Mouse (Mus musculus) midbrain, postnatal 0 days (tissue): ENCODE measurements around the gene Dusp11. TPM values are rescaled to one million over a fixed set of nuclear protein-coding genes. Genes with fewer than 3 reads are reported as not detected.
"Not testable (repeated sequence)": the region's sequence is repeated elsewhere in the genome, so short reads cannot be mapped to it uniquely, and the experiment has no call there.

Source experiments
- ATAC-seq: fragments of 200-750 bp; cut with Nextera tagmentation; 2 replicates; pipeline ENCODE4 v1.8.0; 2017; ENCODE audit warnings: moderate number of reproducible peaks, mild to moderate bottlenecking, moderate TSS enrichment, moderate library complexity; ENCODE audit not compliant: low FRiP score
- DNase-seq: peaks from one replicate; pipeline ENCODE4 v3.0.0-alpha.2; 2015; ENCODE audit warnings: low spot score
- H3K27ac ChIP-seq: fragments of 300-500 bp; sonication (generic); 2 replicates; pipeline ENCODE4 v1.5.1; 2014; ENCODE audit warnings: low read depth, mild to moderate bottlenecking, low read length, mixed read lengths
- H3K27me3 ChIP-seq: fragments of 300-500 bp; sonication (generic); 2 replicates; pipeline ENCODE4 v1.6.1; 2014; ENCODE audit warnings: low read length, control low read depth, mixed read lengths; ENCODE audit not compliant: insufficient read depth
- H3K36me3 ChIP-seq: fragments of 300-500 bp; sonication (generic); 2 replicates; pipeline ENCODE4 v1.6.1; 2014; ENCODE audit warnings: low read length, control low read depth, mixed read lengths; ENCODE audit not compliant: insufficient read depth
- H3K4me1 ChIP-seq: fragments of 300-500 bp; sonication (generic); 2 replicates; pipeline ENCODE4 v1.6.1; 2014; ENCODE audit warnings: mild to moderate bottlenecking, control low read depth, antibody characterized with exemption, low read length, mixed read lengths; ENCODE audit not compliant: insufficient read depth
- H3K4me2 ChIP-seq: fragments of 300-500 bp; sonication (generic); 2 replicates; pipeline ENCODE4 v1.6.1; 2014; ENCODE audit warnings: low read depth, mild to moderate bottlenecking, low read length, mixed read lengths; ENCODE audit not compliant: poor library complexity, severe bottlenecking
- H3K4me3 ChIP-seq: fragments of 300-500 bp; sonication (generic); 2 replicates; pipeline ENCODE4 v1.5.1; 2014; ENCODE audit warnings: low read depth, mild to moderate bottlenecking, low read length, moderate library complexity
- H3K9ac ChIP-seq: fragments of 300-500 bp; sonication (generic); replicated peaks from 2 replicates; pipeline ENCODE4 v1.6.1; 2014; ENCODE audit warnings: mild to moderate bottlenecking, low read length, moderate library complexity, mixed read lengths; ENCODE audit not compliant: poor library complexity, severe bottlenecking
- H3K9me3 ChIP-seq: fragments of 300-500 bp; sonication (generic); 2 replicates; pipeline ENCODE4 v1.6.1; 2016; ENCODE audit warnings: low read length, control low read depth
- CTCF ChIP-seq: IDR thresholded peaks from 2 replicates; pipeline ENCODE4 v1.5.1; 2016; ENCODE audit warnings: antibody characterized with exemption, mild to moderate bottlenecking
- WGBS: fragments of 180-500 bp; shearing (Covaris S2); extraction: QIAGEN DNeasy Blood & Tissue Kit; methylation state at CpG from one replicate; pipeline ENCODE4 v1.1.7; 2014; 5-methylcytosine and 5-hydroxymethylcytosine counted together
- polyA plus RNA-seq: library from polyadenylated mRNA; unstranded; fragments of >200 nt; fragmentation: Nextera tagmentation; extraction: Ambion mirVana; gene quantifications from 2 replicates; pipeline ENCODE4 v1.2.1, GENCODE M21; 2015
- total RNA-seq: library from RNA; depleted of rRNA; stranded (reverse); fragments of >200 nt; gene quantifications from 2 replicates; pipeline ENCODE4 v1.2.3, GENCODE M21; 2014; rRNA removed

The Dusp11 gene
- total RNA-seq (82.8 and 90.2 TPM in 2 replicates), polyA plus RNA-seq (26.0 and 36.0 TPM in 2 replicates)

DNA sequence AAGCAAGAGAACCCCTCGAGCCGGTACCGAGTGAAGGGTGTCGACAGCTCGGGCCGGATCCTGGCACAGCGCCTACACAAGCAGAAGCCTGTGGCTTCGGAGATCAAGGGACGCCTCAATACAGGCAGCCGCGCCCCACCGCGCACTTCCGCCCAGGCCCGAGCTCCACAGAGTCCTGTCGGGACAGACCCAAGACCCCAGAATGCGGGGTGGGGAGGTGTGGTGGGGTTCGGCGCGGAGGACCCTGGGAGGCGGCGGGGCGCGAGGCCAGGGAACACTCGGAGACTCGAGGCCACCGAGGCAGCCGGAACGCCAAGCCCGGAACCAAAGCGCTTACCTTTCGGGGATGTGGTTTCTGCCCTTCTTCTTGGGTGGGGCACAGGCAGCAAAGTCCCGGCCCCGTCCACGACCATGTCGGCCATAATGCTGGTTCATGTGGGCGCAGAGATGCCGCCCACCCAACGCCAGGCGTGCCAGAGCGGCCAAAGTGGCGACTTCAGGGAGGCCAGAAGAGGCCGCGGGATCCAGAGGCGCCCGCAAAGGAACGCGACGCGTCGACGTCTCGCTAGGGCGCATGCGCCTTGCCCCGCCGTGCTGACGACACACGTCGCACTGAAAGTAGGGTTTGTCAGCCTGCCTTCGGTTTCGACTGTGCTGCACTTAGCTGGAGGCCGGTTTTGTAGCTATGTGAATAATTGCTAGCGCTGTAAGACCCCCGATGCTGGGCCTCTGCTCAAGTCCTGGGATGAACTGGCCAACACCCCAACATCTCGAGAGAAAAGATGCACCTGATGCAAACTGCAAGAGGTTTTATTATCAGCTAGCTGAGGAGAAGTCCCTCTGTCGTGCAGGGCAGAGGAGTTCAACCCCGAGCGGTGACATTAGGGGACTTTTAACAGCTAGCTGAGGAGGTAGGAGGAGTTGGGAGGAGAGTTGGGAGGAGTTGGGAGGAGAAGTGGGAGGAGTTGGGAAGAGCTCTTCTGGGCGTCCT lies at the start of gene Dusp11:
Gene Dusp11 (minus strand): TSS at position 567 of the 991 bp plus-strand sequence.
- Histone ChIP-seq H3K4me3 (peak within 1 kb of the TSS; percentile 87), H3K27me3 (no peaks in the 10 kb centered on the region), H3K36me3 (peaks cover 7% of the 10 kb centered on the region; the same call in 1 of the 2 replicates), H3K9me3 (no peaks in the 10 kb centered on the region), H3K4me2 (peak within 1 kb of the TSS; percentile 67), H3K4me1 (no peaks in the 10 kb centered on the region), H3K9ac (peak within 1 kb of the TSS; percentile 91), H3K27ac (peak within 1 kb of the TSS; percentile 93)
- peak; percentile 96 for ATAC-seq
- peak; percentile 14; the same call in 1 of the 2 replicates for TF ChIP-seq CTCF
- DNase-seq, result peak; percentile 97
- 0% methylated on average over 67 of the region's 70 CpGs for WGBS

DNA sequence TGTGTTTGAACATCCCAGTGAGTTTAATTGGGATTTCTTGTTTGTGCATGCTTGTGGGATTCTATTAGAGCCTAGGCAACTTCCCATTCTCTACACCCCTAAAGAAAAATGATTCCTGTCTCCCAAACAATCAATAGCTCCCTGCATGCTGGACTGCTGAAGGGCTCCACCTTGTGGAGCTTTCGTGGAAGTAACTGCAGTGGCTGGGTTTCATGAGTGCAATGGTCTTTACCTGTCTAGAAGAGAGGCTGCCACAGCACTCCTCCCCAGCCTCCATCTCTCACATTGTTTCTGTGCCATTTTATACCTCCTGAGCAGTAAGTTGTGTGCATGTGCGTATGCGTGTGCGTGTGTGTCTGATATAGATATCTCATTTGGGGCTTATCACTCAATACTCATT lies 48.5 kb upstream of the Dusp11 start:
- Histone ChIP-seq H3K36me3 (no peaks in the 10 kb centered on the region), H3K27me3 (no peaks in the 10 kb centered on the region), H3K4me2 (no peak overlapping the region), H3K9ac (no peak overlapping the region), H3K9me3 (no peaks in the 10 kb centered on the region), H3K4me1 (no peaks in the 10 kb centered on the region), H3K4me3 (no peak overlapping the region), H3K27ac (no peak overlapping the region)
- peak; percentile 93 for TF ChIP-seq CTCF
- ATAC-seq, result 0 out of 2 replicates have a peak, but pooled peaks have one; percentile 27
- WGBS, result 37% methylated on average over 4 of the region's 4 CpGs
- peak; percentile 84 for DNase-seq

DNA sequence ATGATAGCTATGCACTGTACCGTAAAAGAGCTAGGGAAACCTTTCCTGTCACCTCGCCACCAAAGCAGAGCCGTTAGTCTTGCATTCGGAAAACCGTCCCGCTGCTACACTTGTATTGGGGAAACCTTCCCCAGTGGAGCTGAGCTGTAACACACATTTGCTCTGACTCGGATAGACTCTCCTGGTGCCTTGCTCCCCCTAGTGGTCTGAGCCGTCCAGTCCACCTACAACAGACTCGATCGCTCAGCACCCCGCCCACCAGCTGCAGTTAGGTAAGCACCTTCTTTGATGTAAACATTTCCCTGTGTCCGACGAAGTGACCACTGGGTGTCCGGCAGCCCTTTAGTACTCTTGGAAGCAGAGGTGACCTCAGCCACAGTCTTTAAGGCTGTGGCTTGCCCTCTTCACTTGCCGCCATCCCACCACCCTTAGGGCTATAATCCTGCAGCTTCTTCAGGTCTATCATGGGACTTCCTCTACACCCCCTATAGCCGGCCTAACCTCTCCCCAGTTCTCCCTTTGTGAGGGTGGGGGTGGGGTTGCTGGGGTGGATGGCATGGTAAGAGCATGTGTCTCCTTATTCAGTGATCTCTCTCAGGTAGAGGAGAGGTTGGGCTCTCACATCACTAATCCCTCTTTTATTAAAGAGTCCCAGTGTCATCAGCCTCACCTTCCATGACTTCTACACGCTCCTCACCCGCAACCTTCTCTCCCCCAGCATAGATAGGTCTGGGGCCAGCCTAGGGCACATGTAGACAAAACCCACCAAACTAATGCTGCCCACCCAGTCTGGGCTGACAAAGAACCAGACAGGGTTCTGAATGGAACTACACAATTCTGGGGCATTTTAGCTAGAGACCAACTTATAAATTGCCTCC lies 43.0 kb upstream of the Dusp11 start:
- H3K9me3 ChIP-seq, result no peaks in the 10 kb centered on the region
- peak; percentile 92 for DNase-seq
- 13% methylated on average over 18 of the region's 18 CpGs for WGBS
- peak; percentile 89 for ATAC-seq
- no peaks in the 10 kb centered on the region for H3K36me3 ChIP-seq
- no peaks in the 10 kb centered on the region for H3K27me3 ChIP-seq
- no peaks in the 10 kb centered on the region for H3K4me1 ChIP-seq
- H3K4me3 ChIP-seq, result peak overlapping the region; percentile 22
- TF ChIP-seq CTCF, result peak; percentile 98
- H3K27ac ChIP-seq, result no peak overlapping the region
- peak overlapping the region; percentile 45 for H3K4me2 ChIP-seq
- peak overlapping the region; percentile 42 for H3K9ac ChIP-seq

DNA sequence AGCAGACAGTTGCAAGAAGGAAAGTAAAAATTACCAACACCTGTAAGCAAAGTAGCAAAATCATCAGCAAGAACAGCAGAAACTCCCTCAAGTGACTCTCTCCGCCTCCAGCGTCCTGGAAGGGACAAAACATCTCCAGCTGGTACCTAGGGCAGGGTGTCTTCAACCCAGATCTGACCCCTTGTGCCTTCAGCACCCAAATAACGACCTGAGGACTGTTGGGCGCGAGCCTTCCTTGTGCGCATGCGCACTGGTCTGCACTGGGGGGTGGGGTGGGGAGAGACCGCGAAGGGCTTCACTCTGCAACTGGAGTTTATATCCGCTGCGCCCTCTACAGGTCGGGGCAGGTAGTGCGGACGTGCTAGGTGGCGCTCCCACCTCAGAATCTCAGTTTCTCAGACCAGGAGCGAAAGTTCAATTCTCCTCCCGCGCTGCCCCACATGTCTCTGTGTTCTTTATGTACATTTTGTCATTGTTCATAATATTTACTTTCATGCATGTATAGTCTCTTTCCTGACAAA lies 42.0 kb upstream of the Dusp11 start:
- DNase-seq, result no peak
- Histone ChIP-seq H3K4me3 (no peak overlapping the region), H3K27ac (no peak overlapping the region), H3K4me1 (no peaks in the 10 kb centered on the region), H3K9me3 (no peaks in the 10 kb centered on the region), H3K4me2 (no peak overlapping the region), H3K27me3 (no peaks in the 10 kb centered on the region), H3K9ac (no peak overlapping the region), H3K36me3 (no peaks in the 10 kb centered on the region)
- 75% methylated on average over 18 of the region's 18 CpGs for WGBS
- TF ChIP-seq CTCF, result peak; percentile 51
- no peak for ATAC-seq

DNA sequence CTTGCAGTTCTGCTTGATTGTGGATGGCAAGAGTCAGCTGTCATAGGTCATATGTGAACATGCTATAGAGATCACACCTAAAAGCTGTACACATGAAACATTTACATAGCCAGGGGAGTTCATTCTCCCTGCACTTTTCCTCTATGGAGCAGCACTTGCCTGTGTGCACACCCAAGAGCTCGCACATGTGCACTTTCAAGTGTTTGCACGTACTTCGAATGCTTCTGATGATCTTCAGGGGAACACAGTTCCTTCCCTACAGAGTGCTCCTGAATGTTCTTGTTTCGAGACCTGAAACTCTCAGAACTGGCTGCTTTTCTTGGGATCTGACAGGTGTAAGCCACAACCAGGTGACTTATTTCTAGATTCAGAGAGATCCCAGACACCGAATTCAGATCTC lies 29.3 kb upstream of the Dusp11 start:
- not testable (repeated sequence) for H3K4me2 ChIP-seq, H3K9me3 ChIP-seq, H3K27me3 ChIP-seq, DNase-seq, H3K9ac ChIP-seq, H3K36me3 ChIP-seq, H3K4me3 ChIP-seq, H3K4me1 ChIP-seq, ATAC-seq, H3K27ac ChIP-seq
- 97% methylated on average over 5 of the region's 5 CpGs for WGBS

DNA sequence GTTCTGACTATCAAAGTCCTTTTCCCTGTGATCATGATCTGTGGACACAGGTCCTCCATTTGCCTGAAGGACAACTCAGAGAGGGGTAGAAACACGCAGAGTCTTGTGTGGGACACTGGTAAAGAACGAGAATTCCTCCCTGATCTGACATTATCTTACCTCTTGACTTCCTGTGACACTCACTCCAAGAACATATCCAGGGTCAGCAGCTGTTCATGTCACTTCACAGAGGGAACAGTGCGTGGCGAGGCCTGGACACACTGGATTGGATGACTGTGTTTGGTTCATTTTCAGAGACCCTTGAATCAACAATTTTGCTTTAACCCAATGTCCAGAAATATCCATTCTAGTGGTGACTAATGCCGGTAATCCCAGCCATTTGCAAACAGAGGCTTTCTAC lies 28.1 kb upstream of the Dusp11 start:
- H3K4me2 ChIP-seq, H3K9me3 ChIP-seq, ATAC-seq, DNase-seq, H3K27me3 ChIP-seq, H3K4me3 ChIP-seq, H3K4me1 ChIP-seq, H3K36me3 ChIP-seq, H3K27ac ChIP-seq, H3K9ac ChIP-seq: not testable (repeated sequence)
- WGBS, result 82% methylated on average over 5 of the region's 5 CpGs
